Mouse (Mus musculus) telencephalon, adult 2 months (tissue): ENCODE data around the gene Extl1.

Source experiments
- DNase-seq: peaks from one replicate; pipeline ENCODE4 v3.0.0-alpha.2; 2011; ENCODE audit warnings: low read depth, low spot score

Gene Extl1

DNA sequence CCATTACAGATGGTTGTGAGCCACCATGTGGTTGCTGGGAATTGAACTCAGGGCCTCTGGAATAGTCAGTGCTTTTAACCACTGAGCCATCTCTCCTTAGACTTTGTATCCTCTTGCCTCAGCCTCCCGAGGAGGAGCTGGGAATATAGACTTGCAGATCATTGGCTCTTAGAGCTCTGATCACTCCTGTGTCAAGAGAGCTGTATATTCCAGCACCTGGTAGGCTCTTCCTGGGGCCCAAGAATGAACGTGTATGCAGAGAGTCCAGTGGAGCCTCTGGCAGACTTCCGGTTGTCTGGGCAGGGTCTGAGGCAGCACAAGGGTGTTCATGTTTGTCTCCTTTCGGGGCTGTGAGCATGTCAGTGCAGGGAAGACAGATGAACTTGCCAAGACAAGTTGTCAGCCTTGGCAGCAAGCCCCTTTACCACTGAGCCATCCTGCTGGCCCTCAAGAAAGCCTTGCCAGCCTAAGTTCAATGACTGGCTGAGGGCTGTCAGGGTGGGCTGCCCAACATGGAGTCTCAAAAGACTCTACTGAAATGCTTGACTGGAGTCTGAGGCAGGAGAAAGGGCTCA is 69.5 kb downstream of the Extl1 start:
- DNase-seq, result no peak

DNA sequence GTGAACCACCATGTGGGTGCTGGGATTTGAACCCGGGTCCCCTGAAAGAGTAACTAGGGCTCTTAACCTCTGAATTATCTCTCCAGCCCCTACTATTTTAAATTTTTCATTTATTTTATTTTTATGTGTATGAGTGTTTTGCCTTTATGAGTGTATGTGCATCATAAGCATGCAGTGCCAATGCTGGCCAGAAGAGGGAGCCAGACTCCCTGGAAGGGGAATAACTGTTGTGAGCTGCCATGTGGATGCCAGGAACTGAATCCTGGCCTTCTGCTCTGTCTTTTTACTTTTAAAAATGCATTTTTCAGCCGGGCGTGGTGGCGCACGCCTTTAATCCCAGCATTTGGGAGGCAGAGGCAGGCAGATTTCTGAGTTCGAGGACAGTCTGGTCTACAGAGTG is 70.7 kb downstream of the Extl1 start:
- DNase-seq, result no peak

DNA sequence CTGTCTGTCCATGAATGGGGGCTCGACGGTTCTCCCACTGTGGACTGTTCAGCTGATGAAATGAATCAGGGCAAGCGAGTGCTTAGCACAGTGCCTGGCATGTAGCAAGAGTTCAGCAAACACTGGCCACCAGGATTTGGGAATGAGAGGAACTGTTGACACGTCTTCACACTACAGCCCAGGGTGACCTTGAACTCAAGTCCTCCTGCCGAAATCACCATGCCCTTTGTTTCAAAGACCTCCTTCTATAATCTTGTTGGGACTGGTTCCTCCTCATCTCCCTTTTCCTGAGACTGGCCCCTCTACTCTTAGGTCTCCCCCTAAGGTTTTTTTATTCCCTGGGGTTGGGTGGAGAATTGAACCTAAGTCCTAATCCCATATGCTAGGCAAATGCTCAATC is 71.3 kb downstream of the Extl1 start:
- DNase-seq, result no peak

DNA sequence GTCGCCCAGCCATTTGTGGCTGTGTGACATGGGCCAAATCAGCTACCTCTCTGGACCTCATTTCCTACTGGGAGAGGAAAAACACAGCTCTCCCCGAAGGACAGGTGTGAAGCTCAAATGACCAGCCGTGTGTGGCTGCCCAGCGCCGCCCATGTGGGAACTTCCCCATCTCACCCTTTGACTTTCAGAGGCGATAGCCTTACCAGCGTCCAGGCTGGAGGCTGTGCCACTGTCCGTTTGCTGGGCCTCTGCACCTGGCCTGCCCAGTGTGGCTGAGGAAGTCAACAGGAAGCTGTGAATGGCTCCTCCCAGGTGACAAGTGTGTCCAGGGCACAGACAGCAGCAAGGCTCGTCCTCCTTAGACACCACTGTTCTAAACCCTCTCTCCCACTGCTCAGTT is 71.9 kb downstream of the Extl1 start:
- DNase-seq, result no peak

DNA sequence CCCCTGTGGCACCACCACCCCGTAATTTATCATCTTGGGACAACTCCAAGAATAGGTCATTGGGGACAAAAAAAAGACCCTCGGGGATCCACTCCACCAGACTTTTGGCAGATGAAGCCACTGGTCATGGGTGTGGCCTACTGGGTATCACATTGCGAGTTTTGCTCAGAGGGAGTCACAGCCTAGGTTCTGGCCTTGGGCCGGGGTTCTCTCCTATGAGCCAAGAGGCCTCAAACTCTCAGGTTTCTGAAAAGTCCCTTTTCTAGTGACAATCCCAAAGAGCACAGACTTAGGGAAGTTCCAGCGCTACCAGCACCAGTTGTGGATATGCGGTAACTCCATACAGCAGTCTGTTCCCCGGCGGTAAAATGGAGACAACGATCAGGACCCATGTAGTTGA is 73.0 kb downstream of the Extl1 start:
- DNase-seq, result no peak

- DNase-seq, result no peak
Observed at GRCm38 (mm10) chr4:134310106-134310505, 73.5 kb downstream of the Extl1 start.

- no peak for DNase-seq
Observed at GRCm38 (mm10) chr4:134307367-134308072, 76.1 kb downstream of the Extl1 start.

DNA sequence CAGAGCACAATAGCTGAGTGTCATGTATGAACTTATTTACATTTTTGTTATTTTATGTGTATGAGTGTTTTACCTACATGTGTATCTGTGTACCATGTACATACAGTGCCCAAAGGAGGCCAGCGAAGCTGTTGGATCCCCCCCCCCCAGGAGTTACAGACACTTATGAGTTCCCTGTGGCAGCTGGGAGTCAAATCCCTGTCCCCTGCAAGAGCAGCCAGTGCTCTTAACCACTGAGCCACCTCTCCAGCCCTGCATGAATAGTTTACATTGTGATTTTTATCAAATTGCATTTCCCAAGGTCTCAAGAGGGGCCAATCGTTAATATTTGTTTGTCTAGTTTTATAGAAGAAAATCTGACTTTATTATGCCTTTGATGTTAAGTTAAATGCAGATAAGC is 76.7 kb downstream of the Extl1 start:
- DNase-seq, result no peak
